9 mouse cellular contexts compared by ENCODE assay signal in the genomic region with DNA sequence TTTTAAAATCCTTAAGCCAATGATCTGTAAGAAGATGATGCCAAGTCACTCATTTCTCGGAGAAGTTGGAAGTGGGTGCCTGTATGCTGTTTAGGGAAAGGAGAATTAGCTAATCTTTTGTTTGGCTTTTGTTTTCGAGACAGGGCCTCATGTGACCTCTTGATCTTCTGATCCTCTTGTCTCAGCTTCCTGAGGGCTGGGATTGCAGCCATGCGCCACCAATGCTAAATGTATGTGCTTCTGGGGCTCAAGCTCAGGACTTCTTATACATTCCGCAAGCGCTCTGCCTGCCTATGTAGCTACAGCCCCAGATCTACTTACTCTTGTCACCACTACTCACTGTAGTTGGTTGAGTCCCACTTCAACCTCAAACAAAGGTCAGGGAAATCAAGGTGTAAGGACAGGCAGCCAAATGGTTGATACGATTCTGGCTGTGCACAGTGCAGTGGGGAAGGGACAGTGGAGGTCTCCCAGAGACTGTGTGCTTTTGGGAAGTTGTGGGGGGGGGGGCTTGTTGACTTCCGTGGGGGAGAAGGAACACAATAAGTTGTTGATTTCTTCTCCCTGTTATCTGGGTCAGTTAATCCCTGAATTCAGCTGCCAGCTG. TPM values are rescaled to one million over a fixed set of nuclear protein-coding genes. Genes with fewer than 3 reads are reported as not detected.
DNase-seq lines count a peak whose midpoint lies in the region; ATAC-seq and TF ChIP-seq lines count a peak whose summit lies in the region.
"Had no signal": no experiment of that assay in that cellular context is flagged by ENCODE, and none has a peak within 500 bp of the region (broad histone marks: within the 10 kb centered on the region; RNA-seq: fewer than 3 reads in every experiment).

No protein-coding gene starts in this region.

- no peak for TF ChIP-seq CTCF in liver, postnatal 0 days (IDR thresholded peaks at IDR 0.05; ENCODE audit: low read depth)
- no peak for TF ChIP-seq CTCF in hindbrain, postnatal 0 days (IDR thresholded peaks at IDR 0.05; ENCODE audit: low read depth)

- peak; percentile 21; the same call in 1 of the 2 replicates for ATAC-seq in liver, postnatal 0 days
- ATAC-seq in liver, embryonic 12.5 days: no peak
- peak; percentile 45; the same call in 1 of the 2 replicates for ATAC-seq in hindbrain, postnatal 0 days
- ATAC-seq in neural tube, embryonic 13.5 days (ENCODE audit: low read depth): no peak

- no peaks in the 10 kb centered on the region for H3K9me3 ChIP-seq in liver, postnatal 0 days (ENCODE audit: low read length)
- no peaks in the 10 kb centered on the region for H3K9me3 ChIP-seq in liver, embryonic 12.5 days (replicated peaks)
- no peaks in the 10 kb centered on the region for H3K9me3 ChIP-seq in hindbrain, postnatal 0 days (ENCODE audit: low read length)
- no peaks in the 10 kb centered on the region for H3K9me3 ChIP-seq in neural tube, embryonic 13.5 days
- H3K9me3 ChIP-seq: megakaryocyte, embryonic 14.5 days had no signal

- no peaks in the 10 kb centered on the region for H3K27me3 ChIP-seq in liver, postnatal 0 days (ENCODE audit: insufficient read depth, low read length)
- H3K27me3 ChIP-seq in liver, embryonic 12.5 days (replicated peaks): no peaks in the 10 kb centered on the region
- H3K27me3 ChIP-seq in hindbrain, postnatal 0 days (ENCODE audit: insufficient read depth, low read length): no peaks in the 10 kb centered on the region
- no peaks in the 10 kb centered on the region for H3K27me3 ChIP-seq in neural tube, embryonic 13.5 days

- TF ChIP-seq EP300 in liver, postnatal 0 days (IDR thresholded peaks at IDR 0.05; ENCODE audit: low read depth): no peak

- H3K9ac ChIP-seq in liver, postnatal 0 days (replicated peaks): no peak overlapping the region
- H3K9ac ChIP-seq in liver, embryonic 12.5 days: no peak overlapping the region
- H3K9ac ChIP-seq in hindbrain, postnatal 0 days (replicated peaks; ENCODE audit: low read length): no peak overlapping the region
- no peak overlapping the region for H3K9ac ChIP-seq in neural tube, embryonic 13.5 days

- no peak overlapping the region for H3K4me2 ChIP-seq in liver, postnatal 0 days (ENCODE audit: low read depth, low read length)
- no peak overlapping the region for H3K4me2 ChIP-seq in liver, embryonic 12.5 days
- H3K4me2 ChIP-seq in hindbrain, postnatal 0 days (ENCODE audit: low read depth, low read length): no peak overlapping the region
- H3K4me2 ChIP-seq in neural tube, embryonic 13.5 days: peak overlapping the region; percentile 29

- no peak overlapping the region for H3K27ac ChIP-seq in liver, postnatal 0 days (ENCODE audit: low read depth)
- H3K27ac ChIP-seq in liver, embryonic 12.5 days: no peak overlapping the region
- H3K27ac ChIP-seq in hindbrain, postnatal 0 days: no peak overlapping the region
- no peak overlapping the region for H3K27ac ChIP-seq in neural tube, embryonic 13.5 days (replicated peaks)

- no peaks in the 10 kb centered on the region for H3K36me3 ChIP-seq in liver, postnatal 0 days (replicated peaks; ENCODE audit: insufficient read depth, low read length)
- H3K36me3 ChIP-seq in liver, embryonic 12.5 days: no peaks in the 10 kb centered on the region
- H3K36me3 ChIP-seq in hindbrain, postnatal 0 days (ENCODE audit: insufficient read depth, low read length): no peaks in the 10 kb centered on the region
- no peaks in the 10 kb centered on the region for H3K36me3 ChIP-seq in neural tube, embryonic 13.5 days

- no peaks in the 10 kb centered on the region; the same call in 1 of the 2 replicates for H3K4me1 ChIP-seq in liver, postnatal 0 days (ENCODE audit: insufficient read depth)
- H3K4me1 ChIP-seq in liver, embryonic 12.5 days: peaks cover 5% of the 10 kb centered on the region; the same call in 1 of the 2 replicates
- H3K4me1 ChIP-seq in hindbrain, postnatal 0 days (ENCODE audit: insufficient read depth, low read length): 0 out of 2 replicates have a peak, but pooled peaks cover 3% of the 10 kb centered on the region
- H3K4me1 ChIP-seq in neural tube, embryonic 13.5 days (replicated peaks): peaks cover 15% of the 10 kb centered on the region

- peak; percentile 42 for DNase-seq in embryo, embryonic 10 days (ENCODE audit: low spot score)
- no peak for DNase-seq in embryo, embryonic 9.5 days (ENCODE audit: extremely low spot score)
- no peak for DNase-seq in liver, postnatal 0 days
- no peak for DNase-seq in hindbrain, postnatal 0 days (ENCODE audit: low spot score)
- no peak for DNase-seq in urinary bladder, adult 2 months (ENCODE audit: low spot score)
- no peak for DNase-seq in left cerebral cortex, adult 9 months (ENCODE audit: low spot score in 2 of 2)

- no peak overlapping the region for H3K4me3 ChIP-seq in liver, postnatal 0 days (ENCODE audit: low read depth, low read length)
- no peak overlapping the region for H3K4me3 ChIP-seq in liver, embryonic 12.5 days
- H3K4me3 ChIP-seq in hindbrain, postnatal 0 days (ENCODE audit: low read length): no peak overlapping the region
- no peak overlapping the region for H3K4me3 ChIP-seq in neural tube, embryonic 13.5 days
- H3K4me3 ChIP-seq: megakaryocyte, embryonic 14.5 days had no signal

- WGBS in liver, postnatal 0 days (ENCODE audit: insufficient replicate concordance): 53% methylated on average over 7 of the region's 7 CpGs
- WGBS in liver, embryonic 12.5 days (ENCODE audit: insufficient replicate concordance): 50% methylated on average over 7 of the region's 7 CpGs
- 51% methylated on average over 7 of the region's 7 CpGs for WGBS in hindbrain, postnatal 0 days
- WGBS in neural tube, embryonic 13.5 days: 62% methylated on average over 7 of the region's 7 CpGs

RNA-seq across cellular contexts. Expression of a gene that starts 24.8 kb away (rescaled TPM):
- polyA plus RNA-seq in liver, postnatal 0 days (2015; fragmentation: Nextera tagmentation; extraction: Ambion mirVana): 67.2 and 68.4 TPM in 2 replicates
- 11.0 and 11.5 TPM in 2 replicates for polyA plus RNA-seq in liver, embryonic 12.5 days (2016; fragmentation: Nextera tagmentation; extraction: Ambion mirVana)
- total RNA-seq in hindbrain, postnatal 0 days (2014; rRNA removed): 0.42 and 1.5 TPM in 2 replicates
- 1.3 and 1.5 TPM in 2 replicates for polyA plus RNA-seq in hindbrain, postnatal 0 days (2015; fragmentation: Nextera tagmentation; extraction: Ambion mirVana)
- 2.7 and 3.5 TPM in 2 replicates for polyA plus RNA-seq in neural tube, embryonic 13.5 days (2015; fragmentation: Nextera tagmentation; extraction: Ambion mirVana)
- 6.0 and 6.9 TPM in 2 replicates for polyA plus RNA-seq in urinary bladder, adult 2 months (2012; rRNA removed)

RNA-seq across cellular contexts. Expression of a gene that starts 52.3 kb away (rescaled TPM):
- polyA plus RNA-seq in liver, postnatal 0 days (2015; fragmentation: Nextera tagmentation; extraction: Ambion mirVana): 0.99 and 1.2 TPM in 2 replicates
- polyA plus RNA-seq in liver, embryonic 12.5 days (2016; fragmentation: Nextera tagmentation; extraction: Ambion mirVana): 0.43 and 0.55 TPM in 2 replicates
- 8.6 and 11.6 TPM in 2 replicates for total RNA-seq in hindbrain, postnatal 0 days (2014; rRNA removed)
- polyA plus RNA-seq in hindbrain, postnatal 0 days (2015; fragmentation: Nextera tagmentation; extraction: Ambion mirVana): 19.3 and 23.5 TPM in 2 replicates
- 14.2 and 18.2 TPM in 2 replicates for polyA plus RNA-seq in neural tube, embryonic 13.5 days (2015; fragmentation: Nextera tagmentation; extraction: Ambion mirVana)
- 8.2 and 11.0 TPM in 2 replicates for polyA plus RNA-seq in urinary bladder, adult 2 months (2012; rRNA removed)

Comparison
In these comparisons a context has a peak if more than half of its experiments do, and no peak if none do; other contexts are left out.
1. ATAC-seq: peak in liver, postnatal 0 days (single experiment) and hindbrain, postnatal 0 days (single experiment); none in liver, embryonic 12.5 days (single experiment) and neural tube, embryonic 13.5 days (single experiment).